Mouse (Mus musculus): ENCODE data around the gene Lrrc30. TPM values are rescaled to one million over a fixed set of nuclear protein-coding genes. Genes with fewer than 3 reads are reported as not detected.

Lrrc30 gene
- polyA plus RNA-seq, 1 experiment from 2014 or later: 0.40 TPM

- no peak for ATAC-seq (ENCODE audit: insufficient number of reproducible peaks, low FRiP score, low TSS enrichment, low read depth)
- no peak overlapping the region for H3K4me3 ChIP-seq
- H3K27me3 ChIP-seq: no peaks in the 10 kb centered on the region
- no peaks in the 10 kb centered on the region for H3K36me3 ChIP-seq
- no peak overlapping the region for H3K27ac ChIP-seq
- WGBS: 87% methylated on average over 4 of the region's 4 CpGs
- H3K9ac ChIP-seq: no peak overlapping the region
- H3K4me2 ChIP-seq: no peak overlapping the region
- 0 out of 2 replicates have a peak, but pooled peaks cover 7% of the 10 kb centered on the region for H3K4me1 ChIP-seq
- no peaks in the 10 kb centered on the region for H3K9me3 ChIP-seq
These were observed 49.7 kb downstream of the Lrrc30 start for GRCm38 (mm10) chr17:67582681-67583356.

DNA sequence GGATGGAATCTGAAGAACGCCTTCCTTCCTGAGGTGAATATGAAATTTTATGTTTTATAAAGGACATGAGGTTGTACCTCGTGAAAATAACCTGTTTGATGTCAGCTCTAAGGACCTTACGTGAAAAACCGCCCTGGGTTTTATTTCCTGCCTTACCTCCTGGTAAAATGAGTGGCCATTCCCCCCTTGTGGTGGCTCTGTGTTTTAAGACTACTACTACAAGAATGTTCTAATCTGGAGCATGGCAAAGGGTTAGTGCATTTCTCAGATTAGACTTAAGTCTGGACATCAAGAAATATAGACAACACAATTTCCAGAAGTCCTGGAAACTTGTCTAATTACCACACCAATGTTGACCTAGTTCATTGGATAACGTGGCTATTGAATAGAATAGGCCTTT is 50.7 kb downstream of the Lrrc30 start:
- Histone ChIP-seq H3K4me3 (no peak overlapping the region), H3K9me3 (no peaks in the 10 kb centered on the region), H3K4me2 (no peak overlapping the region), H3K27me3 (no peaks in the 10 kb centered on the region), H3K9ac (no peak overlapping the region), H3K27ac (no peak overlapping the region), H3K4me1 (0 out of 2 replicates have a peak, but pooled peaks cover 7% of the 10 kb centered on the region), H3K36me3 (no peaks in the 10 kb centered on the region)
- ATAC-seq (ENCODE audit: insufficient number of reproducible peaks, low FRiP score, low TSS enrichment, low read depth): no peak
- 67% methylated on average over 5 of the region's 5 CpGs for WGBS

Other genes starting within 250 kb of the Lrrc30 start
- gene Lama1, start 64.5 kb upstream of the Lrrc30 start, polyA plus RNA-seq (2015; fragmentation: Nextera tagmentation; extraction: Ambion mirVana): 1.6 and 3.3 TPM in 2 replicates

Measured in limb, embryonic 15.5 days (tissue).